Mouse (Mus musculus) liver, adult 2 months (tissue): ENCODE results near the gene Psrc1. TPM values are rescaled to one million over a fixed set of nuclear protein-coding genes. Genes with fewer than 3 reads are reported as not detected.

Source experiments
- DNase-seq: peaks from one replicate; pipeline ENCODE4 v3.0.0-alpha.2; 2011; ENCODE audit warnings: low read depth, low spot score; ENCODE audit errors: extremely low read depth
- H3K27ac ChIP-seq: fragments of 200-500 bp; replicated peaks from 2 replicates; pipeline ENCODE4 v1.5.1; 2012; ENCODE audit warnings: low read depth, mild to moderate bottlenecking, control low read depth, inconsistent platforms, low read length; ENCODE audit not compliant: insufficient read depth
- H3K27me3 ChIP-seq: fragments of 200-500 bp; 2 replicates; pipeline ENCODE4 v1.6.1; 2012; ENCODE audit warnings: mild to moderate bottlenecking, moderate library complexity, low read length, inconsistent platforms; ENCODE audit not compliant: control insufficient read depth, insufficient read depth
- H3K36me3 ChIP-seq: fragments of 200-500 bp; 2 replicates; pipeline ENCODE4 v1.6.1; 2012; ENCODE audit warnings: low read length, inconsistent platforms; ENCODE audit not compliant: control insufficient read depth, insufficient read depth
- H3K4me1 ChIP-seq: fragments of 200-500 bp; 2 replicates; pipeline ENCODE4 v1.6.1; 2011; ENCODE audit warnings: low read length; ENCODE audit not compliant: control insufficient read depth, insufficient read depth
- H3K4me3 ChIP-seq: fragments of 200-500 bp; 2 replicates; pipeline ENCODE4 v1.5.1; 2011; ENCODE audit warnings: low read depth, mild to moderate bottlenecking, control low read depth, low read length, moderate library complexity; ENCODE audit not compliant: insufficient read depth
- H3K79me2 ChIP-seq: fragments of 200-500 bp; 2 replicates; pipeline ENCODE4 v1.6.1; 2012; ENCODE audit warnings: inconsistent platforms, mild to moderate bottlenecking, low read length, moderate library complexity; ENCODE audit not compliant: control insufficient read depth, insufficient read depth
- H3K9ac ChIP-seq: fragments of 200-500 bp; 2 replicates; pipeline ENCODE4 v1.6.1; 2012; ENCODE audit warnings: low read depth, mild to moderate bottlenecking, control low read depth, inconsistent platforms, low read length
- CTCF ChIP-seq: fragments of 200-500 bp; IDR thresholded peaks from 2 replicates; pipeline ENCODE4 v1.5.1; 2011; ENCODE audit warnings: low read depth, low read length, control low read depth
- POLR2A ChIP-seq: fragments of 200-500 bp; IDR thresholded peaks from 2 replicates; pipeline ENCODE4 v1.6.1; 2011; ENCODE audit warnings: low read length, control low read depth; ENCODE audit not compliant: insufficient read depth; ENCODE audit errors: extremely low read depth
- WGBS: fragments of 180-500 bp; shearing (Covaris S2); methylation state at CpG from one replicate; pipeline ENCODE4 v1.1.7; 2018; 5-methylcytosine and 5-hydroxymethylcytosine counted together
- polyA plus RNA-seq: library from polyadenylated mRNA; depleted of rRNA; stranded (reverse); fragments of >200 nt; gene quantifications from 2 replicates; pipeline ENCODE4 v1.2.3, GENCODE M21; 2012
- total RNA-seq: library from RNA; depleted of rRNA; stranded (reverse); fragments of >200 nt; gene quantifications from 2 replicates; pipeline ENCODE4 v1.2.3, GENCODE M21; 2014

Gene Psrc1
- total and polyA plus RNA-seq, 2 experiments = 0.37 TPM; not detected in 1

DNA sequence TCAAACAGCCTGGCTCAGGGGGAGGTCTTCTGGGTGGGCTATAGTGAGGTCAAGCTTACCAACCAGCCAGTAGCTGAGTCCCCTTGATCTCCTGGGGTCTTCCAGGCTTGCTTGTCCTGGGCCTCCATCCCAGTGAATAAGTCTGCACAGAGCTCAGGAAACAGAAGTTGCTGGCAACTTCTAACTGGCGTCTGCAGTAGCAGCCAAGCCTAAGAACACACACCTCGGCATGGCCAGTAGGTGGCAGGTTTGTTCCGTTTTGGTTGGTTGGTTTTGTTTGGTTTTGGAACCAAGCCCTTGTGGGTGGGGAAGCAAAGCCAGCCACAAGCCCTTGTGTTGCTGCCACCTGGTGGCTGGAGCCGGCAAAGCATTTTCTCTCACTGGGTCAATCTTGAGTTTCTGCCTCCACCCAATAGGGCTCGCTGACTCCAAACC is 5.5 kb downstream of the Psrc1 start:
- Histone ChIP-seq H3K27ac (no peak overlapping the region), H3K79me2 (no peaks in the 10 kb centered on the region), H3K9ac (no peak overlapping the region), H3K36me3 (no peaks in the 10 kb centered on the region), H3K4me3 (no peak overlapping the region), H3K27me3 (no peaks in the 10 kb centered on the region), H3K4me1 (peaks cover 2% of the 10 kb centered on the region; the same call in 1 of the 2 replicates)
- 0% methylated on average over 5 of the region's 5 CpGs for WGBS
- TF ChIP-seq POLR2A (no peak), CTCF (peak; percentile 97)
- peak; percentile 89 for DNase-seq

DNA sequence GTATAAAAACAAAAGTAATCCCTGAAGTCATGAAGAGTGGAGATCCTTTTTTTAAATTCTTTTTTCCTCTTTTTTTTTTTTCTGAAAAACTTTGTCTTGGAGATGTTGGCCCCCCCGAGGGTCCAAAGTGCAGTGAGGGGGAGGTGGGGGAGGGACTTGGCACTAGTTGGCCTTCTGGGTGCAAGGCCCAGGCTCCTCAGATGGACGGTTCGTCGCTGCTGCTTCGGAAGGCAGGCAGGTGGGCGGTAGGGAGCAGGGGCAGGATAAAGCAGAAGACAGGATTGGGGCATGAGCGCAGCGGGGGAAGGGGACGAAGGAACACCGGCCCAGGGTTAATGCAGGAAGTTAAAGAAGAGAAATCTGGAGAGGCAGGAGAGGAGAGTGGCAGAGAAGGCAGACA is 8.7 kb downstream of the Psrc1 start:
- Histone ChIP-seq H3K4me3 (no peak overlapping the region), H3K79me2 (no peaks in the 10 kb centered on the region), H3K9ac (no peak overlapping the region), H3K27me3 (no peaks in the 10 kb centered on the region), H3K27ac (no peak overlapping the region), H3K36me3 (no peaks in the 10 kb centered on the region), H3K4me1 (peaks cover 2% of the 10 kb centered on the region; the same call in 1 of the 2 replicates)
- WGBS = 29% methylated on average over 10 of the region's 10 CpGs
- no peak for DNase-seq
- TF ChIP-seq CTCF (no peak), POLR2A (no peak)

DNA sequence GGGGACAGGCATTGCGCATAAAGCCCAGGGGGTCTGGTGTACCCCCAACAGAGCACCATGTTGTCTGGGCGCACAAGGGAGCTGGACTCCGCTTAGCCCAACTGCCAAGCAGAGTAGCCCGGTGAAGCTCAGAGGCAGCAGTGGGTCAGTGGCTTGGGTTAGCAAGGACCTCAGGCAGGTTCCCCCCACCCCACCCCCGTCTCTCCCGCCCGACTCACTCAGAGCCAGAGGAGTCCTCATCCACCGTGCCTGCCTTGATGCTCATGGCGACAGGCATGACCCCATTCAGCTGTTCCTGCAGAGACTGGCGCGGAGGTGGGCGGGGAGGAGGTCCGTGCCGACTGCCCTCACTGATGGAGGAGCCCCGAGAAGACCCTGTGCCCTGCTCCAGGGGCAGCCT is 9.2 kb downstream of the Psrc1 start:
- Histone ChIP-seq H3K4me3 (no peak overlapping the region), H3K79me2 (no peaks in the 10 kb centered on the region), H3K27ac (no peak overlapping the region), H3K36me3 (no peaks in the 10 kb centered on the region), H3K4me1 (peaks cover 2% of the 10 kb centered on the region; the same call in 1 of the 2 replicates), H3K27me3 (no peaks in the 10 kb centered on the region), H3K9ac (no peak overlapping the region)
- no peak for TF ChIP-seq POLR2A
- TF ChIP-seq CTCF = no peak
- WGBS = 82% methylated on average over 15 of the region's 15 CpGs
- no peak for DNase-seq

DNA sequence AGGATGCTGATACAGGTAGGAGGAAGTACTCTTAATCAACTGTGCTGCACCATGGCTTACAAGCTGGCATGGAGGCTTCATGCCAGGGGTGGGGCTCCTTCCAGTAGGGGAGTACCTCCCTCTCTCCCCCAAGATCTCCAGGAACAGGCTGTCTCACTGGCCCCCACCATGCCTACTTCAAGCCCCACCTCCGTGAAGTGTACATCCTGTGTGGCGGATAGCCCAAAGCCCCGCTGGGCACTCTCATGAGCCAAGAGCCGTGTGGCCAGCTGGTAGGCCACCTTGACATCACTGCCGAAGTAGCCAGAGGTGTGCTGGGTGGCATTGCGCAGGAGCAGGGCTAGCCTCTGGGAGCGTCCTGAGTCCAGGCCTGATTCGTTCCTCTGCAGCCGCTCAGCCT is 14.6 kb downstream of the Psrc1 start:
- Histone ChIP-seq H3K4me3 (no peak overlapping the region), H3K79me2 (no peaks in the 10 kb centered on the region), H3K27ac (no peak overlapping the region), H3K27me3 (no peaks in the 10 kb centered on the region), H3K36me3 (no peaks in the 10 kb centered on the region), H3K9ac (no peak overlapping the region), H3K4me1 (no peaks in the 10 kb centered on the region)
- DNase-seq = no peak
- 89% methylated on average over 9 of the region's 9 CpGs for WGBS
- TF ChIP-seq POLR2A (no peak), CTCF (no peak)

DNA sequence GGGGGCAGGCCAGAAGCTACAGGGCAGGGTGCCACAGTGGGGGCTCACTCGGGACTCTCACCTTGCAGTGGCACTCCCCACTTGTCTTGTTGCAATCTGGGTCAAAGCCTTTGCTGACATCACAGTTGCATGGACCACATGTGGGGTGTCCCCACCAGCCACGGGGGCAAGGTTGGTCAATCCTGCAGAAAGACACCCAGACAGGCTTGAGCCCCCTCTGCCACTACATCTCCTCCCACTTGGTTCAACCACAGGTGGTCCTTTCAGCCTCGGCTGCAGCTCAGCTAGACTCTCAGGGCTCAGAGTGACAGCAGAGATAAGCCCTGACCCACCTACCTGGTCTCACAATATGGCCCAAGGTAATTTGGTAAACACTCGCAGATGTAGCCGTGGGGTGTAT is 16.8 kb downstream of the Psrc1 start:
- Histone ChIP-seq H3K79me2 (no peaks in the 10 kb centered on the region), H3K4me3 (no peak overlapping the region), H3K27me3 (no peaks in the 10 kb centered on the region), H3K27ac (no peak overlapping the region), H3K4me1 (no peaks in the 10 kb centered on the region), H3K36me3 (no peaks in the 10 kb centered on the region), H3K9ac (no peak overlapping the region)
- TF ChIP-seq CTCF (no peak), POLR2A (no peak)
- DNase-seq = no peak
- 79% methylated on average over 5 of the region's 5 CpGs for WGBS

DNA sequence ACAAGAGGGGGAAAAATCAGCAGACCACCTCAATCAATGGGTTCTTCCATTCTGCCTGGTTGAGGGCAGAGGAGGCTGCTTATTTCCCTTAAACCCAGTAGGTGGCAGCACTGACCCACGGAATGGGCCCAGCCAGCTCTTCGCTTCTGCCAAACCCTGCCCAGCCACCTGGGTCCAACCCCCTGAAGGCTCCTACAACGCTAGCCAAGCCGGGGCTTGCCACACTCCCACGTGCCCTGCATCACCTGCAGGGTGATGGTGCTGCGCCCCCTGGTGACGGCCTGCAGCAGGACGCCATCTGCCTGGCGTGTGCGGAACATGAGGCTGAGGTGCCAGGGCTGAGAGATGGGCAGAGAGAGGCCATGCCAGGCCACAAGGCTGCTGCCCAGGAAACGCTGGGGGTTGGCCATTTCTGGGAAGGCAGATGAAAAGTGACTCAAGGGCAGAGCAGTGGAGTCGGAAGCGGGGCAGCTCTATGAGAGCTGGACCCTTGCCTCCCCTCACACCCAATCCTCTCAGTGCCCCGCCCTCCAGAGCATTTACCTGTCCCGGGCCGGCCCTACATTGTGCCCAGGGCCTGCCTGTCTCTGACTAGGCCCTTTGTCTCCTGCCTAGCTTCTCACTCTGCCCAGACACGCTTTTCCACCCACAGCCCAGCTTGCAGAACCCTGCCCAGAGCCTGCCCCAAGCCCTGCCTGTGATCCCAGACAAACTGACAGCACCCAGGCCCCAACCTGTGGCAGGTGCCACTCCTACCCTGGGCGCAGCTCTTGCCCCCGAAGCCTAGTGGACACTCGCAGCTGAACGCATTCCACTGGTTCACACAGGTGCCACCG is 18.3 kb downstream of the Psrc1 start:
- H3K36me3 ChIP-seq = no peaks in the 10 kb centered on the region
- DNase-seq = peak; percentile 87
- H3K9ac ChIP-seq = no peak overlapping the region
- H3K27ac ChIP-seq = no peak overlapping the region
- H3K27me3 ChIP-seq = no peaks in the 10 kb centered on the region
- WGBS = 32% methylated on average over 22 of the region's 22 CpGs
- TF ChIP-seq POLR2A (no peak), CTCF (peak; percentile 86; the same call in 1 of the 2 replicates)
- no peaks in the 10 kb centered on the region for H3K79me2 ChIP-seq
- no peaks in the 10 kb centered on the region for H3K4me1 ChIP-seq
- H3K4me3 ChIP-seq = no peak overlapping the region
